Mouse (Mus musculus): ENCODE results near the gene Atad1.

GRCm38 (mm10) chr19:32715201-32715600 lies 24.4 kb downstream of the Atad1 start:
- TF ChIP-seq CTCF (IDR thresholded peaks at IDR 0.05; ENCODE audit: low read depth) = peak; percentile 96
- no peak for TF ChIP-seq EP300 (IDR thresholded peaks at IDR 0.05; ENCODE audit: low read depth)
